Mouse (Mus musculus) spleen, embryonic (tissue): Measurements from ENCODE around the gene Tsc22d4.

Source experiments
- CTCF ChIA-PET: fragments of 350-600 bp; sonication (Branson Sonifier 250); formaldehyde crosslinking; loops from one replicate; lab custom pipeline; 2022; lab: Charles Lee

Tsc22d4 gene

GRCm38 (mm10) chr5:137757887-137758286, 12.4 kb downstream of the Tsc22d4 start:
- CTCF ChIA-PET: interaction anchor here (0.6 to 1.4 kb wide), 3 partner anchors 12 to 106 kb away, joined by 3 to 5 read pairs (median 3); no protein-coding TSS in a partner anchor

- CTCF ChIA-PET: interaction anchor here (0.6 to 1.4 kb wide), 8 partner anchors 10 to 1438 kb away, joined by 3 to 11 read pairs (median 4); partner anchors contain the start of gene Agfg2
These were observed 13.5 kb downstream of the Tsc22d4 start for GRCm38 (mm10) chr5:137758921-137759534.

DNA sequence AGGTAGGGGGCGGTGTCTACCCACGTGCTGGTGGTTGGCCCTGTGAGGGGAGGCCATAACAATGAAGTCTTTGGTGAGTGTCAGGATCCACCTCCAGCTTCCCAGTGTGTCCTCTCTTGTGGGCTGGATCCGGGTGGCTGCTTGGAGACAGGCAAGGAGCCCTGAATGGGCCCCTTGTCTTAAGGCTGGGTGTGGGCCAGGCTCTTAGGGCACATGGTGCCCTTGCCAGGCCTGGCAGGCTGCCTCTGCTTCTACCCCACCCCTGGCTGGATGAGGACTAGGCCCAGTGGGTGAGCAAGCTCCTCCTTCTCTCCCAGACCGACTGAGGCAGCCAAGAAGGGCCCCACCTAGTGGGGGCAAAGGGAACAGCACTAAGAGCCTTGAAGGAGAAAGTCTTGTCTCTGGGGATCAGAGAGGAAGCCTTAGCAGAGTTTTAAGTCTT, 14.5 kb downstream of the Tsc22d4 start:
- CTCF ChIA-PET: interaction anchor here (0.8 kb wide), 1 partner anchor 108 kb away, joined by 4 read pairs; no protein-coding TSS in a partner anchor

GRCm38 (mm10) chr5:137764609-137765340, 19.2 kb downstream of the Tsc22d4 start:
- CTCF ChIA-PET: interaction anchor here (0.8 kb wide), 1 partner anchor 82 kb away, joined by 3 read pairs; no protein-coding TSS in a partner anchor

DNA sequence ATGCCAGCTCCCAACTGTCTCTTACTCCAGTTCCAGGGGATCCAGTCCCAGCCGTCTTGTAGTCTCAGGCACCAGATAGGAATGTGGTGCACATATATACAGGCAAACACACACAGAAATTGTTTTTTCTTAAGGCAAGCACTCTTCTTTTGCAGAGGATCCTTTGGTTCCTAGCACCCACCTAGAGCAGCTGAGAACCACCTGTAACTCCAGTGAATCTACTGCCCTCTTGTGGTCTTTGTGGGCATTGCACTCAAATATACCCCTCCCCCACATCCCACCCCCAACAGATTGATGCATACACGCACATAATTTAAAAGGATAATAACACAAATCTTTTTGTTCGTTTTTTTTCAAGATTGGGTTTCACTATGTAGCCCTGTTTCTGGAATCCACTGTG, 20.7 kb downstream of the Tsc22d4 start:
- CTCF ChIA-PET: interaction anchor here (1.3 kb wide), 1 partner anchor 119 kb away, joined by 14 read pairs; no protein-coding TSS in a partner anchor

GRCm38 (mm10) chr5:137768475-137768874, 22.9 kb downstream of the Tsc22d4 start:
- CTCF ChIA-PET: no interaction called here

DNA sequence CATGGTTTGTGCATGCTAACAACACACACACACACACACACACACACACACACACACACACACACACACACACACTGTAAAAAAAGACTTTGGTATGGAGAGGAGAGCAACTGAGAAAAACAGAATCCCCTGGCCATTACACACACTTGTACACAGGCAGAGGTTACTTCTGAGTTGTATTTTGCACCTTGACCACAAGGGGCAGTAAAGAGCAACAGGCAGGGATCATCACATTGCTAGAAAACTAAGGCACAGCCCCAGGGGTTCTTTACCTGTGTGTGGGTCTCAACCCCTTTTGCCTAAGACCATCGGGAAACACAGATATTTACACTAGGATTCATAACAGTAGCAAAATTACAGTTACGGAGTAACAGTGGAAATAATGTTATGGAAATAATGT, 25.2 kb downstream of the Tsc22d4 start:
- CTCF ChIA-PET: interaction anchor here (0.6 to 1.1 kb wide), 4 partner anchors 22 to 184 kb away, joined by 3 to 13 read pairs (median 4); no protein-coding TSS in a partner anchor

DNA sequence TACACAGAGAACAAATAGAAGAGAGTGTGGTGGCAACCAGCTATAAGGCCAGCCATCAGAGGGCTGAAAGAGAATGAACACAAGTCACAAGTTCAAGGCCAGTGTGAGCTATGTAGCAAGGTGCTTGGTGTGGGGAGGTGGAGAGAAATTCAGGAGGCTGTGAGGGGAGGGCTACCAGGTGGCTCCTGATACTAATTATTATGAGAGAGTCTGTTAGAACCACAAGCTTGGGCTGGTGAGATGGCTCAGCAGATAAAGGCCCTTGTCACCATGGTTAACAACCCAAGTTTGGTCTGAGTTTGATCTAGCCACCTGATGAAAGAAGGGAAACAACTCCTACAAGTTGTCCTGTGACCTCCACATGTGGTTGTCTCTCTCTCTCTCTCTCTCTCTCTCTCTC, 27.2 kb downstream of the Tsc22d4 start:
- CTCF ChIA-PET: interaction anchor here (0.5 kb wide), 1 partner anchor 107 kb away, joined by 6 read pairs; no protein-coding TSS in a partner anchor

GRCm38 (mm10) chr5:137775587-137776290, 30.2 kb downstream of the Tsc22d4 start:
- CTCF ChIA-PET: interaction anchor here (0.6 to 0.9 kb wide), 2 partner anchors 129 to 141 kb away, joined by 3 to 4 read pairs; no protein-coding TSS in a partner anchor

DNA sequence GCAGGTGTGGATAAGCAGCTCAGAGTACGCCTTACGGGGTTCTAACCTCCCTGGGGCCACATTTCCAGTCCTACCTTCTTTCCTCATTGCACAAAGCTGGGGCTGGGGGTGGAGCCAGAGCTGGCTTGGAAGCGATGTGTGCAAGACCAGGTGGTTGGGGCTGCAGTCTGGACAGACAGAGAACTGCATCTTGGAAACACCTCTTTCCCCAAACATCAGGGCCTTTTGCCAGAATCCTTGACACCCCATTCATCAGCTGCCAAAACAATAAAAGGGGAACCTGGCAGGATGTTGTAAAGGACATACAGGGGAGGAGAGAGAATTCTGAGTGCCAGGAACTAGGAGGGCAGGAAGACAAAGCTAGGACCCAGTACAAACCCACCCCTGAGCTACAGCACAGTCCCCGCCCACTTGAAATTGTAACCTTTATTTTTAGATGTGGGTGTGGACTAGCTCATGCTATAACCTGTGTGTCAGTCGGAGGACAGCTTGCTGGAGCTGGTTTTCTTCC, 30.9 kb downstream of the Tsc22d4 start:
- CTCF ChIA-PET: interaction anchor here (1.1 kb wide), 1 partner anchor 28 kb away, joined by 4 read pairs; no protein-coding TSS in a partner anchor

DNA sequence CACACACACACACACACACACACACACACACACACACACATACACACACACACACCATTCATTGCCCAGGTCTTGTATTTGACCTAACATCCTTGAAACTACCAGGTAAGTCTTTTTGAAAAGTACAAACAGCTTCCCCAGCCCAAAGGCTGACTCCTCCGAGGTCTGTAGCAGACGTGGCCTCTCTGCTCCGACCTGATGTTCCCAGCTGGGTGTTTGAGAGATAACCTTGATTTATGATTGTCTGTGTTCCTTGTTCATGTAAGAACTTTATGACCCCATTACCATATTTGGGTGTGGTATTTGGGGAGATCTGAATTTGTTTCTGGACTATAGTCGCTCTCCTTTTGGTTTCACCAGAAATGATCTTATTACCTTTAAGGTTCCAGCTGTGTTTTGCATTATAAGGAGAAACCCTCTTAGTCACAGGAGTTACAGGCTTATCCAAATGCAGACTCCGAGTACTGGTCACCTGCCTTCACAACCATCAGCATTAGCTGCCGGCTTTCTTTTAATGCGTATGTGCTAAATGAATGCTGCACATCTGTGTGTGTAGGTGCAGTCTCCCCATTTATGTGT, 31.8 kb downstream of the Tsc22d4 start:
- CTCF ChIA-PET: interaction anchor here (0.7 to 1.1 kb wide), 3 partner anchors 26 to 94 kb away, joined by 3 to 9 read pairs (median 4); no protein-coding TSS in a partner anchor

GRCm38 (mm10) chr5:137778635-137779034, 33.1 kb downstream of the Tsc22d4 start, which contains the start of gene Ppp1r35:
TSS of gene Ppp1r35 (plus strand) at chr5:137778849.
- CTCF ChIA-PET: interaction anchor here (0.5 kb wide), 1 partner anchor 33 kb away, joined by 3 read pairs; the partner anchor contains the start of gene Tsc22d4

- CTCF ChIA-PET: interaction anchor here (0.5 kb wide), 1 partner anchor 34 kb away, joined by 3 read pairs; the partner anchor contains the start of gene Tsc22d4
These were observed 33.8 kb downstream of the Tsc22d4 start for GRCm38 (mm10) chr5:137779053-137779933.

DNA sequence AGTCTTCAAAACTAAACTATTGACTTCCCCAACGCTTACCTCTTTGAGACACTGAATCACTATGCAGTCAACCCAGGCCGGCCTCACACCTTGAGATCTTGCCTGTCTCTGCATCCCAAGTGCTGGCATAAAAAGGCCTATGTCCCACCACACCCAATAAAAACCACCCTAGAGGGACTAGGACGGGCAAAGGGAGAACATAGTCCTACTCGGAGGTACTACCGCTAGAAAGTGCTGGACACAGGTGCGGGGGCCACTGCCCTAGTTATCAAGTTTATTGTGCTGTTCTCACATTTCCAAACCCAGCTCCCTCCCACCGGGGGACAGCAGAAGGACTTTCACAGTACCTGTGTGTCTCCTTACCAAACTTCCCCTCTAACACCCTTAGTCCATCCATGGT, 36.1 kb downstream of the Tsc22d4 start:
- CTCF ChIA-PET: no interaction called here

- CTCF ChIA-PET: interaction anchor here (0.6 kb wide), 1 partner anchor 20 kb away, joined by 3 read pairs; no protein-coding TSS in a partner anchor
These were observed 37.4 kb downstream of the Tsc22d4 start for GRCm38 (mm10) chr5:137782776-137783522.

DNA sequence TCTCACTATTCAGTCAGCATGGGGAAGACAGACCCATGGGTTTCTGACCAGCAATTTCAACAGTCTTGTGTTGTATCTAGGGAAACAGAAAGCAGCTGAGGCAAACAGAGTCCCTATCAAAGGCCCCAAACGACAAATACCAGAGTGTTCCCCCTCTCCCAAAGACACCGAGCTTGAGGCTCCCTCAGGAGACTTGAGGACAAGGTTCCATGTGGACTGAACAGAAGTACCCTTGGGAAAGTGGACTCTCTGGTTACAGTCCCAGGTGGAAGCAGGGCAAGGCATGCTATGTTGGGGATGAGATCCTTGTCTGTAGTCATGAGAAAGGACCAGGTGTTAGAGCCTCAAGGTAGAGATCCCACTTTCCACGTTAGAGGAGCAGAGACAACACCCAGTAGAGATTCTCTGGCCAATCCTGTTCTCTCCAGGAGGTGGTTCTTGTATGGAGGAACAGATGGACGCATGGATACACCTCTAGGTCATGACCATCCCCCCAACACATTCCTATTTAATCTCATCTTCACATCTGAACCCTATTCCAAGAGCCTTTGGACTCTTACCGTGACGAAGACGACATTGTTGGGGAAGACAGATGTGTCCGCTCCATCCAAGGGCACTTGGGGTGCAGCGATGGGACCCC, 38.5 kb downstream of the Tsc22d4 start:
- CTCF ChIA-PET: interaction anchor here (0.6 kb wide), 1 partner anchor 197 kb away, joined by 3 read pairs; no protein-coding TSS in a partner anchor

- CTCF ChIA-PET: no interaction called here
These were observed 39.0 kb downstream of the Tsc22d4 start for GRCm38 (mm10) chr5:137784546-137784945.
